Mouse (Mus musculus) midbrain, embryonic 11.5 days (tissue): Measurements from ENCODE around the gene H2-Eb2. TPM values are rescaled to one million over a fixed set of nuclear protein-coding genes. Genes with fewer than 3 reads are reported as not detected.
"Not testable (repeated sequence)": the region's sequence is repeated elsewhere in the genome, so short reads cannot be mapped to it uniquely, and the experiment has no call there.

Experiments used
- ATAC-seq: fragments of 200-750 bp; cut with Nextera tagmentation; 2 replicates; pipeline ENCODE4 v1.8.0; 2017; ENCODE audit warnings: moderate TSS enrichment, moderate library complexity; ENCODE audit not compliant: low FRiP score
- DNase-seq: peaks from one replicate; pipeline ENCODE4 v3.0.0; 2015; ENCODE audit warnings: low spot score; ENCODE audit errors: missing footprints
- H3K27ac ChIP-seq: fragments of 300-500 bp; sonication (generic); 2 replicates; pipeline ENCODE4 v1.5.1; 2014; ENCODE audit warnings: low read depth, low read length
- H3K27me3 ChIP-seq: fragments of 300-500 bp; sonication (generic); 2 replicates; pipeline ENCODE4 v1.6.1; 2014; ENCODE audit warnings: mild to moderate bottlenecking, low read length, moderate library complexity, mixed read lengths; ENCODE audit not compliant: control insufficient read depth, insufficient read depth
- H3K36me3 ChIP-seq: fragments of 300-500 bp; sonication (generic); 2 replicates; pipeline ENCODE4 v1.6.1; 2014; ENCODE audit warnings: mild to moderate bottlenecking, low read length, moderate library complexity, mixed read lengths; ENCODE audit not compliant: control insufficient read depth, insufficient read depth
- H3K4me1 ChIP-seq: fragments of 300-500 bp; sonication (generic); 2 replicates; pipeline ENCODE4 v1.6.1; 2014; ENCODE audit warnings: low read length; ENCODE audit not compliant: control insufficient read depth, insufficient read depth
- H3K4me2 ChIP-seq: fragments of 300-500 bp; sonication (generic); 2 replicates; pipeline ENCODE4 v1.6.1; 2014; ENCODE audit warnings: mild to moderate bottlenecking, moderate library complexity
- H3K4me3 ChIP-seq: fragments of 300-500 bp; sonication (generic); 2 replicates; pipeline ENCODE4 v1.5.1; 2014; ENCODE audit warnings: low read depth, low read length
- H3K9ac ChIP-seq: fragments of 300-500 bp; sonication (generic); 2 replicates; pipeline ENCODE4 v1.6.1; 2014; ENCODE audit warnings: low read length
- H3K9me3 ChIP-seq: fragments of 300-500 bp; sonication (generic); 2 replicates; pipeline ENCODE4 v1.6.1; 2016; ENCODE audit warnings: low read length; ENCODE audit not compliant: control insufficient read depth
- WGBS: fragments of 180-500 bp; shearing (Covaris S2); extraction: QIAGEN DNeasy Blood & Tissue Kit; methylation state at CpG from one replicate; pipeline ENCODE4 v1.1.7; 2014; 5-methylcytosine and 5-hydroxymethylcytosine counted together
- polyA plus RNA-seq: library from polyadenylated mRNA; unstranded; fragments of >200 nt; fragmentation: Nextera tagmentation; extraction: Ambion mirVana; gene quantifications from 2 replicates; pipeline ENCODE4 v1.2.1, GENCODE M21; 2014

H2-Eb2 gene
- polyA plus RNA-seq, 1 experiment from 2014 or later, result not detected

- not testable (repeated sequence) for H3K36me3 ChIP-seq, DNase-seq, H3K9me3 ChIP-seq, H3K4me3 ChIP-seq, H3K4me1 ChIP-seq, H3K9ac ChIP-seq, H3K27ac ChIP-seq, H3K4me2 ChIP-seq, ATAC-seq, H3K27me3 ChIP-seq
- 87% methylated on average over 3 of the region's 3 CpGs for WGBS
Observed at GRCm38 (mm10) chr17:34310526-34310925, 14.9 kb upstream of the H2-Eb2 start.

DNA sequence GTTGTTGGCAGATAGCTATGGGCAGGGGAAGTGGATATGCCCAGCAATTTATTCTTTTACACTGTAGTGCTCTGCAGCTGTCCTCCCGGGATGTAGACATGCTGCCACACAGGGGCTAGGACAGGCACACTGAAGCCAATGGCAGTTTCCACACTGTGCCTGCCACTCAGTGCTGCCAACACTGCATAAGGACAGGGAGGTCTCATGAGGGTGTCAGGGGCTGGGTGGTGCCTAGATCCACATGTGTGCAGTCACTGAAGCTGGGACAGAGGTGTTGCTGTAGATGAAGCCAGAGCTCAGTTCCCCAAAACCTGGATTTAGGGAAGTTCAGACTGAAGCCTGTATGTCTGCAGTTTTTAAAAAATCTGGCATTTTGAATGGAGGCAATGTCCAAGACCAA is 13.3 kb upstream of the H2-Eb2 start:
- Histone ChIP-seq H3K9ac (no peak overlapping the region), H3K4me3 (no peak overlapping the region)
- ATAC-seq, result no peak

DNA sequence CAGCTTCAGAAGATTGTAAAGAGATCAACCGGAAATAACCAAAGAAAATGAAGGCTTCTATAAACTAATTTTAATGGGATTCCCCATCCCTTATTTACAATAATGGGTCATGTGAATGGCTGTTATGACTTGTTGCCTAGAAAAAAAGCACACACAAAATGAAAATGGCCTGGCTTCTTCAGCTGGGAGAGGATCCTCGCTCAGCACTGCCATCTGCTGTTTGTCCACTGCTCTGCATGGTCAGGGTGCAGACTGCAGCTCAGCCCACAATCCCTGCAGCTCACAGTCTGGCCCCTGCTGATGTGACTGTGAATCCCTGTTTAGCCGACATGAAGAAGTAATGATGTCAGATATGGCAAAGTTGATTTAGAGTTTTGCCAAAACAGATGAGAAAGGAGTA is 12.1 kb upstream of the H2-Eb2 start:
- H3K27ac ChIP-seq, result no peak overlapping the region
- H3K36me3 ChIP-seq, result no peaks in the 10 kb centered on the region
- 43% methylated on average over 3 of the region's 3 CpGs for WGBS
- no peaks in the 10 kb centered on the region for H3K9me3 ChIP-seq
- DNase-seq, result peak; percentile 97
- no peaks in the 10 kb centered on the region for H3K27me3 ChIP-seq
- H3K4me1 ChIP-seq, result no peaks in the 10 kb centered on the region
- H3K4me3 ChIP-seq, result no peak overlapping the region
- H3K4me2 ChIP-seq, result no peak overlapping the region
- ATAC-seq, result no peak
- H3K9ac ChIP-seq, result no peak overlapping the region

More for the DNA sequence above, 13.3 kb upstream of the H2-Eb2 start:
- H3K36me3 ChIP-seq, result no peaks in the 10 kb centered on the region
- WGBS, result 82% methylated on average over 1 of the region's 1 CpGs
- H3K9me3 ChIP-seq, result no peaks in the 10 kb centered on the region
- no peaks in the 10 kb centered on the region for H3K27me3 ChIP-seq
- no peak overlapping the region for H3K4me2 ChIP-seq
- no peak overlapping the region for H3K27ac ChIP-seq
- DNase-seq, result no peak
- no peaks in the 10 kb centered on the region for H3K4me1 ChIP-seq

- H3K9me3 ChIP-seq, result no peaks in the 10 kb centered on the region
- no peak overlapping the region for H3K9ac ChIP-seq
- no peaks in the 10 kb centered on the region for H3K4me1 ChIP-seq
- H3K27ac ChIP-seq, result no peak overlapping the region
- no peaks in the 10 kb centered on the region for H3K36me3 ChIP-seq
- ATAC-seq (no peak), DNase-seq (no peak)
- H3K4me3 ChIP-seq, result no peak overlapping the region
- H3K27me3 ChIP-seq, result no peaks in the 10 kb centered on the region
- 66% methylated on average over 9 of the region's 9 CpGs for WGBS
- no peak overlapping the region for H3K4me2 ChIP-seq
Observed at GRCm38 (mm10) chr17:34314286-34314685, 11.2 kb upstream of the H2-Eb2 start.

DNA sequence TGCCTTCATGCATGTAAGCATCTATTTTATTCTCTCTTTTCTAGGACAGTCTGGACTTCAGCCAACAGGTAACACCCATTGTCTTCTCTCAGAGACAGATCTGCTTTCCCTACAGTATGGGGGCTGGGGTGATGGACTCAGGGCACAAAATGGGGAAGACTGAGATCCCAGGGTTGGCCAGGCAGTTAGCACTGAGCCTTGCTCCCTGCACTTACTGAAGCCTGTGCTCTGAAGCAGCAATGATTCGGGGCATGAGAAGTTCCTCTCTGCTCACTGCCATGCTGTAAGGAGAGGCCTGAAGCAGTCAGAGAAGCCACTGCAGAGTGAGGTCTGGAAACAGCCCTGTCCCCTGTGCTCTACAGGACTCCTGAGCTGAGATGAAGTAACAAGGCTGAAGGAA is 10.0 kb upstream of the H2-Eb2 start:
- WGBS, result 76% methylated on average over 1 of the region's 1 CpGs
- H3K27ac ChIP-seq, result no peak overlapping the region
- H3K4me3 ChIP-seq, result no peak overlapping the region
- no peaks in the 10 kb centered on the region for H3K27me3 ChIP-seq
- no peak for ATAC-seq
- H3K4me2 ChIP-seq, result no peak overlapping the region
- H3K36me3 ChIP-seq, result no peaks in the 10 kb centered on the region
- no peak for DNase-seq
- no peaks in the 10 kb centered on the region for H3K9me3 ChIP-seq
- H3K4me1 ChIP-seq, result no peaks in the 10 kb centered on the region
- no peak overlapping the region for H3K9ac ChIP-seq

DNA sequence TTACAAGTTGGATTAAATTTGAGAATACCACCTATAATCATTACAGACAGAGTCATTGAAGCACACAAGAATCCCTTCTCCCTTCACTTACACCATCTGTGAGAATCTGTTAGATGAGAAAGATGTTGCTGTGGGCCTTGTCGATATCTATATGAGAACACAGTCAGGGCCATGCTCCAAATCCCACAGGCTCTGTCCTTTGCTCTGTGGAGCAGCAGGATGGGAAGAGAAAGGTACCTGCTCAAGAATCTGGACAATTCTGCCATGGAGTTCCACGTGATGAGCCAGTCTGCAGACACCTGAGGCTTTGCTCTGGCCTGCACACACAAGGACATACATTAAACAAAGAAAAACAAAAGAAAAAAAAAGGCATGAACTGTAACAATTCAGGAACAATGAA is 8.8 kb upstream of the H2-Eb2 start:
- no peaks in the 10 kb centered on the region for H3K9me3 ChIP-seq
- no peak overlapping the region for H3K4me3 ChIP-seq
- no peaks in the 10 kb centered on the region for H3K27me3 ChIP-seq
- H3K9ac ChIP-seq, result no peak overlapping the region
- 76% methylated on average over 2 of the region's 2 CpGs for WGBS
- no peak overlapping the region for H3K27ac ChIP-seq
- ATAC-seq (no peak), DNase-seq (no peak)
- H3K4me1 ChIP-seq, result no peaks in the 10 kb centered on the region
- no peaks in the 10 kb centered on the region for H3K36me3 ChIP-seq
- H3K4me2 ChIP-seq, result no peak overlapping the region

DNA sequence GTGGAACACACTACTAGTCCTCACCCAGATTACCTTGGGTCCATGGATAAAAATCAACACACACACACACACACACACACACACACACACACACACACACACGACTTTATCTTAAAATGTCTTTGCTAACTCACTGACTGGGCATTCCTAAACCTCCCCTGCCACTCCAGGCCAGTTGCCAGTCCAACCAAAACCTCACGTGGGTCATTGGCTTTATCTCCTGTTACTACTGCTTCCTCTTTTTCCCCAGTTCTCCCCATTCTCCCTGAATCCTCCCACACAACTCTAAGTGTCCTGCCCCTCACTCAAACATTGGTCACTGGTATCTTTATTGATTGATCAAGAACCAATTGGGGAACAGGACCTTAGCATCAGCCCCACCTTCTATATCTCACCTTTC is 8.2 kb upstream of the H2-Eb2 start:
- no peaks in the 10 kb centered on the region for H3K27me3 ChIP-seq
- 44% methylated on average over 2 of the region's 2 CpGs for WGBS
- H3K9ac ChIP-seq, result no peak overlapping the region
- DNase-seq (no peak), ATAC-seq (no peak)
- no peak overlapping the region for H3K27ac ChIP-seq
- H3K4me2 ChIP-seq, result no peak overlapping the region
- H3K4me1 ChIP-seq, result no peaks in the 10 kb centered on the region
- no peak overlapping the region for H3K4me3 ChIP-seq
- H3K36me3 ChIP-seq, result no peaks in the 10 kb centered on the region
- no peaks in the 10 kb centered on the region for H3K9me3 ChIP-seq

GRCm38 (mm10) chr17:34326373-34326772 is 908 bp downstream of the H2-Eb2 start:
- Histone ChIP-seq H3K27ac (no peak overlapping the region), H3K4me1 (no peaks in the 10 kb centered on the region), H3K9me3 (no peaks in the 10 kb centered on the region), H3K9ac (no peak overlapping the region), H3K27me3 (no peaks in the 10 kb centered on the region), H3K36me3 (no peaks in the 10 kb centered on the region), H3K4me2 (no peak overlapping the region), H3K4me3 (no peak overlapping the region)
- no peak for DNase-seq
- 84% methylated on average over 3 of the region's 3 CpGs for WGBS
- no peak for ATAC-seq

DNA sequence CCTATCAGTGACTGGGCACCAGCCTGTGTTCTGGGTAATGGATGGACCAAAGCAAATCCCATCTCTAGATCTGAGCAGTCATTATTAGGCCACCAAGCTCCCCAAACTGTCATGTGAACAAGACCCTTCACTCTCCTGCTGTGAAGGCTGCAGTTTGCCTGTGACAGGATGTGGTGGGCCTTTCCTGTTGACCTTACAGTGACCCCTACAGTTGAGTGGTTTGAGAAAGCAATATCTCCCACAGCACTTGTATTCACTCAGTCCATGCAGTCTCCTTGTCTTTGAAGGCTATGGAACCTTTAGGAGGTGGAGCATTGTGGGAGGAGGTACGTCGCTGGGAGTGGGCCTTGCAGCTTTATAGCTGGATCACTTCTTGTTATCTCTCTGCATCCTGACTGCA is 4.3 kb downstream of the H2-Eb2 start:
- H3K4me1 ChIP-seq, result no peaks in the 10 kb centered on the region
- no peak overlapping the region for H3K9ac ChIP-seq
- H3K27me3 ChIP-seq, result no peaks in the 10 kb centered on the region
- WGBS, result 76% methylated on average over 2 of the region's 2 CpGs
- H3K27ac ChIP-seq, result no peak overlapping the region
- no peaks in the 10 kb centered on the region for H3K9me3 ChIP-seq
- no peak for ATAC-seq
- H3K4me3 ChIP-seq, result no peak overlapping the region
- DNase-seq, result no peak
- H3K36me3 ChIP-seq, result no peaks in the 10 kb centered on the region
- H3K4me2 ChIP-seq, result no peak overlapping the region

- 97% methylated on average over 1 of the region's 1 CpGs for WGBS
- no peak for DNase-seq
- Histone ChIP-seq H3K36me3 (no peaks in the 10 kb centered on the region), H3K4me3 (no peak overlapping the region), H3K27ac (no peak overlapping the region), H3K9me3 (no peaks in the 10 kb centered on the region), H3K4me2 (no peak overlapping the region), H3K4me1 (no peaks in the 10 kb centered on the region), H3K27me3 (no peaks in the 10 kb centered on the region), H3K9ac (no peak overlapping the region)
- ATAC-seq, result no peak
Observed at GRCm38 (mm10) chr17:34331200-34331599, 5.7 kb downstream of the H2-Eb2 start.
